Mouse (Mus musculus) liver, embryonic 11.5 days (tissue): ENCODE measurements around the gene Mup7. TPM values are rescaled to one million over a fixed set of nuclear protein-coding genes. Genes with fewer than 3 reads are reported as not detected.
"Not testable (repeated sequence)": the region's sequence is repeated elsewhere in the genome, so short reads cannot be mapped to it uniquely, and the experiment has no call there.

Experiments used
- ATAC-seq: fragments of 200-750 bp; cut with Nextera tagmentation; replicated peaks from 2 replicates; pipeline ENCODE4 v1.8.0; 2017; ENCODE audit warnings: moderate number of reproducible peaks, mild to moderate bottlenecking, moderate TSS enrichment, moderate library complexity; ENCODE audit not compliant: low FRiP score
- DNase-seq: peaks from one replicate; pipeline ENCODE4 v3.0.0-alpha.2; 2017; ENCODE audit warnings: low spot score
- H3K27ac ChIP-seq: fragments of 300-500 bp; sonication (generic); 2 replicates; pipeline ENCODE4 v1.5.1; 2014; ENCODE audit warnings: mild to moderate bottlenecking, low read depth, low read length, control low read depth
- H3K27me3 ChIP-seq: fragments of 300-500 bp; sonication (generic); replicated peaks from 2 replicates; pipeline ENCODE4 v1.6.1; 2014; ENCODE audit warnings: low read length, mixed read lengths; ENCODE audit not compliant: control insufficient read depth, insufficient read depth
- H3K36me3 ChIP-seq: fragments of 300-500 bp; sonication (generic); 2 replicates; pipeline ENCODE4 v1.6.1; 2014; ENCODE audit warnings: mild to moderate bottlenecking, low read length, moderate library complexity, mixed read lengths; ENCODE audit not compliant: control insufficient read depth, insufficient read depth
- H3K4me1 ChIP-seq: fragments of 300-500 bp; sonication (generic); replicated peaks from 2 replicates; pipeline ENCODE4 v1.6.1; 2014; ENCODE audit warnings: low read length, mixed read lengths; ENCODE audit not compliant: control insufficient read depth, insufficient read depth
- H3K4me2 ChIP-seq: fragments of 300-500 bp; sonication (generic); 2 replicates; pipeline ENCODE4 v1.6.1; 2014; ENCODE audit warnings: mild to moderate bottlenecking, control low read depth, moderate library complexity
- H3K4me3 ChIP-seq: fragments of 300-500 bp; sonication (generic); 2 replicates; pipeline ENCODE4 v1.5.1; 2014; ENCODE audit warnings: low read depth, low read length, control low read depth
- H3K9ac ChIP-seq: fragments of 300-500 bp; sonication (generic); 2 replicates; pipeline ENCODE4 v1.6.1; 2014; ENCODE audit warnings: low read depth, low read length, control low read depth
- H3K9me3 ChIP-seq: fragments of 300-500 bp; sonication (generic); 2 replicates; pipeline ENCODE4 v1.6.1; 2016; ENCODE audit warnings: low read length, inconsistent platforms, mixed read lengths; ENCODE audit not compliant: control insufficient read depth
- WGBS: fragments of 180-500 bp; shearing (Covaris S2); extraction: QIAGEN DNeasy Blood & Tissue Kit; methylation state at CpG from one replicate; pipeline ENCODE4 v1.1.7; 2014; 5-methylcytosine and 5-hydroxymethylcytosine counted together
- polyA plus RNA-seq: library from polyadenylated mRNA; unstranded; fragments of >200 nt; fragmentation: Nextera tagmentation; extraction: Ambion mirVana; gene quantifications from 2 replicates; pipeline ENCODE4 v1.2.1, GENCODE M21; 2014

Gene Mup7
- not detected in 2 replicates for polyA plus RNA-seq

- H3K36me3 ChIP-seq, H3K27ac ChIP-seq, H3K9me3 ChIP-seq, H3K4me2 ChIP-seq, H3K4me1 ChIP-seq, DNase-seq, H3K27me3 ChIP-seq, H3K4me3 ChIP-seq, H3K9ac ChIP-seq, ATAC-seq: not testable (repeated sequence)
- 79% methylated on average over 2 of the region's 2 CpGs for WGBS
Measured at GRCm38 (mm10) chr4:60070375-60070774, at the start of gene Mup7. Gene Mup7 (minus strand): TSS chr4:60070475.

DNA sequence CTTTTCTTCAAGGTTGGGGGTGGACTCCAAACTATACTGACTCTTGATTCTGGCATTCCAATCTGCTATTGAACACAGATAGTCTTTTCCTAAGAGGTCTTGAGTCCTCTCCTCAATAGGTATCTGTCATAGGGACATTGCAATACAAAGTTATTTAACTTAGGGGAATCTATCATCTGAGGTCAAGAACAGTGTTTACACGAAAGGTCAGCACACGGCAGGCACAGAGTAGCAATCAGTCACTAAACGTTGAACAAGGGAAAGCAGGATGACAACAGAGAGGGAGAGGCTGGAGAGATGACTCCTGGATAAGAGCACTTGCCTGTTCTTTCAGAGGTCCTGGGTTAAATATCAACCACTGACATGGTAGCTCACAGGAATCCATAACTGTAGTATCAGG lies 9.6 kb upstream of the Mup7 start:
- H3K36me3 ChIP-seq, H3K9me3 ChIP-seq, DNase-seq, H3K27me3 ChIP-seq, H3K4me1 ChIP-seq, H3K4me3 ChIP-seq, ATAC-seq, H3K9ac ChIP-seq, H3K4me2 ChIP-seq, H3K27ac ChIP-seq: not testable (repeated sequence)
- WGBS = 51% methylated on average over 3 of the region's 3 CpGs

- H3K36me3 ChIP-seq, H3K4me2 ChIP-seq, ATAC-seq, H3K27me3 ChIP-seq, H3K9me3 ChIP-seq, DNase-seq, H3K4me1 ChIP-seq, H3K27ac ChIP-seq, H3K4me3 ChIP-seq, H3K9ac ChIP-seq: not testable (repeated sequence)
- WGBS = 73% methylated on average over 12 of the region's 13 CpGs
Measured at GRCm38 (mm10) chr4:60029334-60030111, 40.8 kb downstream of the Mup7 start.

GRCm38 (mm10) chr4:60020141-60020540 lies 50.1 kb downstream of the Mup7 start:
- not testable (repeated sequence) for H3K9ac ChIP-seq, H3K27ac ChIP-seq, H3K4me2 ChIP-seq, DNase-seq, H3K4me1 ChIP-seq, ATAC-seq, H3K9me3 ChIP-seq, H3K36me3 ChIP-seq, H3K4me3 ChIP-seq, H3K27me3 ChIP-seq
- 85% methylated on average over 7 of the region's 7 CpGs for WGBS

Other genes with a start within 250 kb of the Mup7 start
- gene Slc46a2, start 155.4 kb downstream of the Mup7 start, polyA plus RNA-seq = not detected in 2 replicates
- not detected in 2 replicates for gene Mup4, start 109.8 kb downstream of the Mup7 start, polyA plus RNA-seq
- gene Mup6, start 106.2 kb downstream of the Mup7 start, polyA plus RNA-seq = not detected in 2 replicates
- gene Mup2, start 83.8 kb upstream of the Mup7 start, polyA plus RNA-seq = not detected in 2 replicates
- gene Mup8, start 152.1 kb upstream of the Mup7 start, polyA plus RNA-seq = not detected in 2 replicates